Comparison of ENCODE assay signal across 17 mouse cellular contexts in genomic region chr17:43716601-43717000, GRCm38 (mm10). TPM values are rescaled to one million over a fixed set of nuclear protein-coding genes. Genes with fewer than 3 reads are reported as not detected.
A peak's percentile ranks its signal among the peaks of the same experiment; 100 is the strongest.
DNase-seq lines count a peak whose midpoint lies in the region; ATAC-seq and TF ChIP-seq lines count a peak whose summit lies in the region.
"Had no signal": no experiment of that assay in that cellular context is flagged by ENCODE, and none has a peak within 500 bp of the region (broad histone marks: within the 10 kb centered on the region; RNA-seq: fewer than 3 reads in every experiment).

No protein-coding gene starts in this region.

- no peaks in the 10 kb centered on the region for H3K27me3 ChIP-seq in forebrain, embryonic 16.5 days (replicated peaks; ENCODE audit: control insufficient read depth, insufficient read depth, low read length)
- H3K27me3 ChIP-seq in forebrain, embryonic 10.5 days (ENCODE audit: poor library complexity, severe bottlenecking), result no peaks in the 10 kb centered on the region
- H3K27me3 ChIP-seq in embryonic facial prominence, embryonic 14.5 days (replicated peaks; ENCODE audit: control insufficient read depth, insufficient read depth, low read length), result no peaks in the 10 kb centered on the region
- no peaks in the 10 kb centered on the region for H3K27me3 ChIP-seq in lung, postnatal 0 days (replicated peaks; ENCODE audit: insufficient read depth, low read length)
- H3K27me3 ChIP-seq in intestine, postnatal 0 days (replicated peaks; ENCODE audit: control insufficient read depth, insufficient read depth, low read length), result no peaks in the 10 kb centered on the region
- H3K27me3 ChIP-seq: hindbrain, embryonic 13.5 days had no signal

- ATAC-seq in forebrain, embryonic 16.5 days, result peak; percentile 36; the same call in 1 of the 2 replicates
- ATAC-seq in embryonic facial prominence, embryonic 14.5 days (ENCODE audit: low read depth), result no peak
- ATAC-seq in lung, postnatal 0 days, result no peak
- ATAC-seq in intestine, postnatal 0 days, result no peak
- ATAC-seq: hindbrain, postnatal 0 days had no signal

- no peak overlapping the region for H3K4me2 ChIP-seq in forebrain, embryonic 16.5 days (ENCODE audit: low read length)
- no peak overlapping the region for H3K4me2 ChIP-seq in embryonic facial prominence, embryonic 14.5 days (ENCODE audit: low read depth, low read length)
- no peak overlapping the region for H3K4me2 ChIP-seq in lung, postnatal 0 days (replicated peaks; ENCODE audit: low read depth, low read length)
- H3K4me2 ChIP-seq in intestine, postnatal 0 days (replicated peaks; ENCODE audit: low read depth), result no peak overlapping the region
- H3K4me2 ChIP-seq: hindbrain, embryonic 13.5 days had no signal

- TF ChIP-seq EP300 in lung, postnatal 0 days (IDR thresholded peaks at IDR 0.05), result no peak

- no peak overlapping the region for H3K27ac ChIP-seq in forebrain, embryonic 16.5 days (ENCODE audit: low read length)
- no peak overlapping the region for H3K27ac ChIP-seq in forebrain, embryonic 10.5 days
- no peak overlapping the region for H3K27ac ChIP-seq in embryonic facial prominence, embryonic 14.5 days (replicated peaks; ENCODE audit: low read depth, low read length)
- no peak overlapping the region for H3K27ac ChIP-seq in lung, postnatal 0 days (ENCODE audit: low read length)
- no peak overlapping the region for H3K27ac ChIP-seq in intestine, postnatal 0 days (ENCODE audit: low read depth, low read length)
- H3K27ac ChIP-seq: hindbrain, embryonic 13.5 days; hindbrain, postnatal 0 days had no signal

- no peaks in the 10 kb centered on the region for H3K9me3 ChIP-seq in forebrain, embryonic 16.5 days (ENCODE audit: control insufficient read depth, low read length)
- H3K9me3 ChIP-seq in forebrain, embryonic 10.5 days, result no peaks in the 10 kb centered on the region
- no peaks in the 10 kb centered on the region for H3K9me3 ChIP-seq in embryonic facial prominence, embryonic 14.5 days (ENCODE audit: control insufficient read depth, low read length)
- no peaks in the 10 kb centered on the region for H3K9me3 ChIP-seq in lung, postnatal 0 days (ENCODE audit: low read length)
- no peaks in the 10 kb centered on the region for H3K9me3 ChIP-seq in intestine, postnatal 0 days (ENCODE audit: control insufficient read depth)
- H3K9me3 ChIP-seq: hindbrain, embryonic 13.5 days had no signal

- H3K4me3 ChIP-seq in forebrain, embryonic 16.5 days (replicated peaks; ENCODE audit: low read length), result no peak overlapping the region
- no peak overlapping the region for H3K4me3 ChIP-seq in forebrain, embryonic 10.5 days
- H3K4me3 ChIP-seq in embryonic facial prominence, embryonic 14.5 days (ENCODE audit: low read depth, low read length), result no peak overlapping the region
- H3K4me3 ChIP-seq in lung, postnatal 0 days (ENCODE audit: low read depth, low read length), result no peak overlapping the region
- no peak overlapping the region for H3K4me3 ChIP-seq in intestine, postnatal 0 days (ENCODE audit: low read depth, low read length)
- H3K4me3 ChIP-seq: hindbrain, embryonic 13.5 days had no signal

- H3K4me1 ChIP-seq in forebrain, embryonic 16.5 days (replicated peaks; ENCODE audit: control insufficient read depth, insufficient read depth, low read length), result no peaks in the 10 kb centered on the region
- no peaks in the 10 kb centered on the region for H3K4me1 ChIP-seq in forebrain, embryonic 10.5 days
- H3K4me1 ChIP-seq in embryonic facial prominence, embryonic 14.5 days (ENCODE audit: control insufficient read depth, insufficient read depth, low read length), result peaks cover 9% of the 10 kb centered on the region
- H3K4me1 ChIP-seq in lung, postnatal 0 days (ENCODE audit: insufficient read depth, low read depth, low read length), result no peaks in the 10 kb centered on the region
- H3K4me1 ChIP-seq in intestine, postnatal 0 days (replicated peaks; ENCODE audit: control insufficient read depth, insufficient read depth, low read length), result no peaks in the 10 kb centered on the region
- H3K4me1 ChIP-seq: hindbrain, embryonic 13.5 days had no signal

- TF ChIP-seq CTCF in brain, embryonic 14.5 days (IDR thresholded peaks at IDR 0.05; ENCODE audit: borderline replicate concordance, extremely low read depth, insufficient read depth, insufficient read length), result no peak
- no peak for TF ChIP-seq CTCF in lung, postnatal 0 days (IDR thresholded peaks at IDR 0.05)
- no peak for TF ChIP-seq CTCF in intestine, postnatal 0 days (IDR thresholded peaks at IDR 0.05; ENCODE audit: low read depth)

- H3K9ac ChIP-seq in forebrain, embryonic 16.5 days (replicated peaks; ENCODE audit: low read depth, low read length), result no peak overlapping the region
- H3K9ac ChIP-seq in embryonic facial prominence, embryonic 14.5 days (ENCODE audit: low read depth, low read length), result no peak overlapping the region
- H3K9ac ChIP-seq in lung, postnatal 0 days (replicated peaks; ENCODE audit: low read depth), result no peak overlapping the region
- H3K9ac ChIP-seq in intestine, postnatal 0 days (ENCODE audit: low read depth, low read length), result no peak overlapping the region
- H3K9ac ChIP-seq: hindbrain, embryonic 13.5 days had no signal

- WGBS in forebrain, embryonic 16.5 days, result 61% methylated on average over 7 of the region's 7 CpGs
- WGBS in forebrain, embryonic 10.5 days, result 69% methylated on average over 7 of the region's 7 CpGs
- 30% methylated on average over 7 of the region's 7 CpGs for WGBS in embryonic facial prominence, embryonic 14.5 days
- 67% methylated on average over 7 of the region's 7 CpGs for WGBS in lung, postnatal 0 days
- 81% methylated on average over 7 of the region's 7 CpGs for WGBS in intestine, postnatal 0 days

- no peaks in the 10 kb centered on the region for H3K36me3 ChIP-seq in forebrain, embryonic 16.5 days (ENCODE audit: control insufficient read depth, insufficient read depth)
- no peaks in the 10 kb centered on the region for H3K36me3 ChIP-seq in forebrain, embryonic 10.5 days (replicated peaks)
- no peaks in the 10 kb centered on the region for H3K36me3 ChIP-seq in embryonic facial prominence, embryonic 14.5 days (ENCODE audit: control insufficient read depth, insufficient read depth, low read length)
- no peaks in the 10 kb centered on the region for H3K36me3 ChIP-seq in lung, postnatal 0 days (ENCODE audit: insufficient read depth, low read length)
- no peaks in the 10 kb centered on the region for H3K36me3 ChIP-seq in intestine, postnatal 0 days (ENCODE audit: control insufficient read depth, insufficient read depth)
- H3K36me3 ChIP-seq: hindbrain, embryonic 13.5 days had no signal

- no peak for TF ChIP-seq POLR2A in brain, embryonic 14.5 days (IDR thresholded peaks at IDR 0.05; ENCODE audit: borderline replicate concordance, extremely low read depth, insufficient read depth, insufficient read length, poor library complexity, severe bottlenecking)

- DNase-seq in forebrain, embryonic 10.5 days (ENCODE audit: extremely low spot score, low spot score), result no peak
- DNase-seq in brain, adult 2 months (ENCODE audit: low read depth, low spot score), result peak; percentile 40
- peak; percentile 52 for DNase-seq in brain, embryonic 14.5 days (ENCODE audit: low read depth)
- peak; percentile 41 for DNase-seq in embryonic facial prominence, embryonic 14.5 days (ENCODE audit: low spot score)
- DNase-seq in spleen, adult 18-20 months, result no peak
- no peak for DNase-seq in lung, postnatal 0 days (ENCODE audit: low spot score)
- DNase-seq: adrenal gland, adult 8-10 months; cerebellum, adult 18-20 months; cerebellum, adult 9-11 months; cerebellum, postnatal 36 days; gastrocnemius, postnatal 36 days; heart, postnatal 14 days; kidney, adult 18-20 months had no signal

RNA-seq across cellular contexts. Expression of gene Cyp39a1, which starts 49.4 kb away (rescaled TPM):
- polyA plus RNA-seq in forebrain, embryonic 16.5 days (2015; fragmentation: Nextera tagmentation; extraction: Ambion mirVana), result 19.1 and 27.1 TPM in 2 replicates
- polyA plus RNA-seq in forebrain, embryonic 10.5 days (2016; fragmentation: Nextera tagmentation; extraction: Ambion mirVana), result 34.6 and 36.3 TPM in 2 replicates
- polyA plus RNA-seq in brain, embryonic 14.5 days (2012; rRNA removed), result 5.3 and 5.5 TPM in 2 replicates
- 19.6 and 23.3 TPM in 2 replicates for polyA plus RNA-seq in embryonic facial prominence, embryonic 14.5 days (2014; fragmentation: Nextera tagmentation; extraction: Ambion mirVana)
- polyA plus RNA-seq in lung, postnatal 0 days (2015; fragmentation: Nextera tagmentation; extraction: Ambion mirVana), result 26.1 and 31.1 TPM in 2 replicates
- polyA plus RNA-seq in intestine, postnatal 0 days (2015; fragmentation: Nextera tagmentation; extraction: Ambion mirVana), result 5.7 and 6.8 TPM in 2 replicates

RNA-seq across cellular contexts. Expression of gene Slc25a27, which starts 49.6 kb away (rescaled TPM):
- polyA plus RNA-seq in forebrain, embryonic 16.5 days (2015; fragmentation: Nextera tagmentation; extraction: Ambion mirVana), result 92.7 and 135 TPM in 2 replicates
- polyA plus RNA-seq in forebrain, embryonic 10.5 days (2016; fragmentation: Nextera tagmentation; extraction: Ambion mirVana), result 33.3 and 38.0 TPM in 2 replicates
- polyA plus RNA-seq in brain, embryonic 14.5 days (2012; rRNA removed), result 66.5 and 70.7 TPM in 2 replicates
- 14.8 and 18.1 TPM in 2 replicates for polyA plus RNA-seq in embryonic facial prominence, embryonic 14.5 days (2014; fragmentation: Nextera tagmentation; extraction: Ambion mirVana)
- polyA plus RNA-seq in lung, postnatal 0 days (2015; fragmentation: Nextera tagmentation; extraction: Ambion mirVana), result 12.0 and 15.3 TPM in 2 replicates
- polyA plus RNA-seq in intestine, postnatal 0 days (2015; fragmentation: Nextera tagmentation; extraction: Ambion mirVana), result 2.9 and 3.2 TPM in 2 replicates

Comparison
In these comparisons a context has a peak if more than half of its experiments do, and no peak if none do; other contexts are left out.
1. DNase-seq: peak in brain, adult 2 months (single experiment), brain, embryonic 14.5 days (single experiment) and embryonic facial prominence, embryonic 14.5 days (single experiment); none in forebrain, embryonic 10.5 days (single experiment), spleen, adult 18-20 months (0 of 2) and lung, postnatal 0 days (single experiment).